Mouse (Mus musculus) forebrain, embryonic 11.5 days (tissue): ENCODE measurements around the gene Nrxn2. TPM values are rescaled to one million over a fixed set of nuclear protein-coding genes. Genes with fewer than 3 reads are reported as not detected.

Experiments
- ATAC-seq: fragments of 200-750 bp; cut with Nextera tagmentation; replicated peaks from 2 replicates; pipeline ENCODE4 v1.8.0; 2017; ENCODE audit warnings: moderate TSS enrichment; ENCODE audit not compliant: low FRiP score
- DNase-seq: peaks from one replicate; pipeline ENCODE4 v3.0.0-alpha.2; 2017; ENCODE audit warnings: low spot score
- H3K27ac ChIP-seq: fragments of 300-500 bp; sonication (generic); 2 replicates; pipeline ENCODE4 v1.5.1; 2014; ENCODE audit warnings: low read depth, low read length
- H3K27me3 ChIP-seq: fragments of 300-500 bp; sonication (generic); 2 replicates; pipeline ENCODE4 v1.6.1; 2014; ENCODE audit warnings: mild to moderate bottlenecking, low read length, mixed read lengths; ENCODE audit not compliant: control insufficient read depth, insufficient read depth
- H3K36me3 ChIP-seq: fragments of 300-500 bp; sonication (generic); 2 replicates; pipeline ENCODE4 v1.6.1; 2014; ENCODE audit warnings: mild to moderate bottlenecking, low read length, moderate library complexity, mixed read lengths; ENCODE audit not compliant: control insufficient read depth, insufficient read depth
- H3K4me1 ChIP-seq: fragments of 300-500 bp; sonication (generic); replicated peaks from 2 replicates; pipeline ENCODE4 v1.6.1; 2014; ENCODE audit warnings: low read length, mixed read lengths; ENCODE audit not compliant: control insufficient read depth, insufficient read depth
- H3K4me2 ChIP-seq: fragments of 300-500 bp; sonication (generic); 2 replicates; pipeline ENCODE4 v1.6.1; 2014; ENCODE audit warnings: low read depth, mild to moderate bottlenecking, low read length, moderate library complexity, mixed read lengths; ENCODE audit not compliant: severe bottlenecking
- H3K4me3 ChIP-seq: fragments of 300-500 bp; sonication (generic); 2 replicates; pipeline ENCODE4 v1.5.1; 2014; ENCODE audit warnings: low read depth, low read length
- H3K9ac ChIP-seq: fragments of 300-500 bp; sonication (generic); 2 replicates; pipeline ENCODE4 v1.6.1; 2014; ENCODE audit warnings: low read length
- H3K9me3 ChIP-seq: fragments of 300-500 bp; sonication (generic); 2 replicates; pipeline ENCODE4 v1.6.1; 2016; ENCODE audit warnings: low read length, mixed read lengths; ENCODE audit not compliant: control insufficient read depth
- WGBS: fragments of 180-500 bp; shearing (Covaris S2); extraction: QIAGEN DNeasy Blood & Tissue Kit; methylation state at CpG from one replicate; pipeline ENCODE4 v1.1.7; 2014; 5-methylcytosine and 5-hydroxymethylcytosine counted together
- polyA plus RNA-seq: library from polyadenylated mRNA; unstranded; fragments of >200 nt; fragmentation: Nextera tagmentation; extraction: Ambion mirVana; gene quantifications from 2 replicates; pipeline ENCODE4 v1.2.1, GENCODE M21; 2014

Nrxn2 gene
- polyA plus RNA-seq, 1 experiment from 2014 or later = 8.1 TPM

GRCm38 (mm10) chr19:6424137-6424881, 5.8 kb downstream of the Nrxn2 start:
- 64% methylated on average over 8 of the region's 8 CpGs for WGBS
- Histone ChIP-seq H3K27ac (no peak overlapping the region), H3K36me3 (no peaks in the 10 kb centered on the region), H3K4me3 (no peak overlapping the region), H3K27me3 (peaks cover 46% of the 10 kb centered on the region), H3K9ac (no peak overlapping the region), H3K4me2 (no peak overlapping the region), H3K9me3 (no peaks in the 10 kb centered on the region), H3K4me1 (peaks cover 27% of the 10 kb centered on the region)
- no peak for DNase-seq
- no peak for ATAC-seq

GRCm38 (mm10) chr19:6425595-6425994, 7.1 kb downstream of the Nrxn2 start:
- Histone ChIP-seq H3K9me3 (no peaks in the 10 kb centered on the region), H3K4me1 (peaks cover 28% of the 10 kb centered on the region), H3K4me2 (no peak overlapping the region), H3K4me3 (no peak overlapping the region), H3K9ac (no peak overlapping the region), H3K27ac (peak overlapping the region; percentile 51; the same call in 1 of the 2 replicates), H3K27me3 (peaks cover 40% of the 10 kb centered on the region), H3K36me3 (no peaks in the 10 kb centered on the region)
- WGBS = 40% methylated on average over 5 of the region's 5 CpGs
- ATAC-seq = peak; percentile 49
- no peak for DNase-seq

GRCm38 (mm10) chr19:6426703-6427500, 8.4 kb downstream of the Nrxn2 start:
- ATAC-seq = no peak
- DNase-seq = peak; percentile 78
- Histone ChIP-seq H3K4me1 (peaks cover 28% of the 10 kb centered on the region), H3K27me3 (peaks cover 36% of the 10 kb centered on the region), H3K27ac (no peak overlapping the region), H3K9me3 (no peaks in the 10 kb centered on the region), H3K4me3 (no peak overlapping the region), H3K36me3 (no peaks in the 10 kb centered on the region), H3K4me2 (peak overlapping the region; percentile 2; the same call in 1 of the 2 replicates), H3K9ac (no peak overlapping the region)
- 16% methylated on average over 13 of the region's 13 CpGs for WGBS

- Histone ChIP-seq H3K36me3 (no peaks in the 10 kb centered on the region), H3K27me3 (peaks cover 36% of the 10 kb centered on the region), H3K4me1 (peaks cover 28% of the 10 kb centered on the region), H3K4me2 (peak overlapping the region; percentile 74), H3K27ac (no peak overlapping the region), H3K9ac (no peak overlapping the region; the same call in 1 of the 2 replicates), H3K9me3 (no peaks in the 10 kb centered on the region), H3K4me3 (peak overlapping the region; percentile 30)
- WGBS = 2% methylated on average over 89 of the region's 94 CpGs
- DNase-seq (peak; percentile 67), ATAC-seq (peak; percentile 26)
These were observed 9.3 kb downstream of the Nrxn2 start for GRCm38 (mm10) chr19:6427653-6428434.

- H3K27ac ChIP-seq = no peak overlapping the region
- DNase-seq = peak; percentile 81
- H3K27me3 ChIP-seq = peaks cover 36% of the 10 kb centered on the region
- peak overlapping the region; percentile 74 for H3K4me2 ChIP-seq
- H3K4me3 ChIP-seq = peak overlapping the region; percentile 30
- peak; percentile 53 for ATAC-seq
- no peaks in the 10 kb centered on the region for H3K9me3 ChIP-seq
- peaks cover 28% of the 10 kb centered on the region for H3K4me1 ChIP-seq
- H3K36me3 ChIP-seq = no peaks in the 10 kb centered on the region
- H3K9ac ChIP-seq = peak overlapping the region; percentile 41
- under 1% methylated on average over 60 of the region's 60 CpGs for WGBS
These were observed 10.1 kb downstream of the Nrxn2 start for GRCm38 (mm10) chr19:6428501-6429200.

GRCm38 (mm10) chr19:6443016-6443415, 24.5 kb downstream of the Nrxn2 start:
- no peak for DNase-seq
- peaks cover 25% of the 10 kb centered on the region for H3K4me1 ChIP-seq
- H3K4me2 ChIP-seq = no peak overlapping the region
- no peaks in the 10 kb centered on the region for H3K27me3 ChIP-seq
- WGBS = 79% methylated on average over 10 of the region's 10 CpGs
- no peaks in the 10 kb centered on the region for H3K36me3 ChIP-seq
- no peak overlapping the region for H3K9ac ChIP-seq
- no peak overlapping the region for H3K27ac ChIP-seq
- H3K9me3 ChIP-seq = no peaks in the 10 kb centered on the region
- no peak overlapping the region for H3K4me3 ChIP-seq
- ATAC-seq = no peak

- Histone ChIP-seq H3K27me3 (no peaks in the 10 kb centered on the region), H3K27ac (peak overlapping the region; percentile 32; the same call in 1 of the 2 replicates), H3K4me3 (no peak overlapping the region), H3K4me2 (peak overlapping the region; percentile 36), H3K9ac (peak overlapping the region; percentile 18; the same call in 1 of the 2 replicates), H3K36me3 (no peaks in the 10 kb centered on the region), H3K9me3 (no peaks in the 10 kb centered on the region), H3K4me1 (peaks cover 31% of the 10 kb centered on the region)
- ATAC-seq (peak; percentile 90), DNase-seq (peak; percentile 86)
- 13% methylated on average over 10 of the region's 10 CpGs for WGBS
These were observed 27.4 kb downstream of the Nrxn2 start for GRCm38 (mm10) chr19:6445761-6446423.
